Mouse (Mus musculus) bone marrow macrophage, adult 2 months (primary cell): ENCODE measurements around the gene Zfp983.

Source experiments
- CTCF ChIP-seq: IDR thresholded peaks from 2 replicates; pipeline ENCODE4 v1.5.1; 2012; ENCODE audit warnings: low read depth, mild to moderate bottlenecking, low read length, moderate library complexity
- POLR2A ChIP-seq: IDR thresholded peaks from 2 replicates; pipeline ENCODE4 v1.6.1; 2012; ENCODE audit warnings: mild to moderate bottlenecking, low read depth, low read length, borderline replicate concordance

DNA sequence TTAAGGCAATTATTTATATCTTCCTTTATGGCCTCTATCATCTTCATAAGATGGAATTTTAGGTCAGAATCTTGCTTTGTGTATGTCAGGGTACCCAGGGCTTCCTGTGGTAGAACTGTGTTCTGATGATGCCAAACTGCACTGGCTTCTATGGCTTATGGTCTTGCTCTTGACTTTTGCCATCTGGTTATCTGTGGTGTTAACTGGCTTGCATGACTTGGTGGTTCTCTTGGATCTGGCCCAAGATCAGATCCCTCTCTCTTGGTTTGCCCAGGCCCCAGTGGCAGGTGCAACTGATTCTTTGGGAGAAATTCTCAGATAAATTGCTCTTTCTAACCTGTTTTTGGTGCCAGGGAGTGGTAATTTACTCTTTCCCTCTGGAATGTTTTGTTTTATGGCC, 45.6 kb downstream of the Zfp983 start:
- no peak for TF ChIP-seq CTCF
- no peak for TF ChIP-seq POLR2A
